Mouse (Mus musculus) embryo, embryonic 9.5 days (tissue): ENCODE measurements around the gene Klk4.

Source experiments
- DNase-seq: peaks from one replicate; pipeline ENCODE4 v3.0.0-alpha.2; 2017; ENCODE audit errors: extremely low spot score

Gene Klk4

GRCm38 (mm10) chr7:43880912-43881311 is at the start of gene Klk4:
TSS of gene Klk4 (plus strand) at chr7:43881160.
- DNase-seq, result no peak

- no peak for DNase-seq
Observed at GRCm38 (mm10) chr7:43841701-43842100, 39.3 kb upstream of the Klk4 start, which contains the start of gene Klk5. TSS of gene Klk5 (plus strand) at chr7:43841971.

GRCm38 (mm10) chr7:43843801-43844200 is 37.2 kb upstream of the Klk4 start:
- DNase-seq, result no peak

GRCm38 (mm10) chr7:43851616-43852015 is 29.3 kb upstream of the Klk4 start:
- no peak for DNase-seq

- no peak for DNase-seq
Observed at GRCm38 (mm10) chr7:43854642-43855380, 26.1 kb upstream of the Klk4 start.

- DNase-seq, result no peak
Observed at GRCm38 (mm10) chr7:43855709-43856108, 25.3 kb upstream of the Klk4 start.

GRCm38 (mm10) chr7:43856307-43856706 is 24.7 kb upstream of the Klk4 start:
- DNase-seq, result no peak

GRCm38 (mm10) chr7:43857501-43857900 is 23.5 kb upstream of the Klk4 start:
- DNase-seq, result no peak

GRCm38 (mm10) chr7:43860411-43860810 is 20.5 kb upstream of the Klk4 start:
- DNase-seq, result no peak

GRCm38 (mm10) chr7:43873237-43873636 is 7.7 kb upstream of the Klk4 start:
- DNase-seq, result peak; percentile 82

- no peak for DNase-seq
Observed at GRCm38 (mm10) chr7:43873674-43874073, 7.3 kb upstream of the Klk4 start.

- no peak for DNase-seq
Observed at GRCm38 (mm10) chr7:43874868-43875375, 6.0 kb upstream of the Klk4 start.

- no peak for DNase-seq
Observed at GRCm38 (mm10) chr7:43876444-43876843, 4.5 kb upstream of the Klk4 start.

- DNase-seq, result no peak
Observed at GRCm38 (mm10) chr7:43878281-43878680, 2.7 kb upstream of the Klk4 start.

- no peak for DNase-seq
Observed at GRCm38 (mm10) chr7:43882346-43882745, 1.4 kb downstream of the Klk4 start.

GRCm38 (mm10) chr7:43882811-43883210 is 1.9 kb downstream of the Klk4 start:
- no peak for DNase-seq

- peak; percentile 59 for DNase-seq
Observed at GRCm38 (mm10) chr7:43883547-43883946, 2.6 kb downstream of the Klk4 start.

- DNase-seq, result no peak
Observed at GRCm38 (mm10) chr7:43891365-43891764, 10.4 kb downstream of the Klk4 start.

GRCm38 (mm10) chr7:43891788-43892187 is 10.8 kb downstream of the Klk4 start:
- no peak for DNase-seq

GRCm38 (mm10) chr7:43894836-43895235 is 13.9 kb downstream of the Klk4 start:
- peak; percentile 82 for DNase-seq

GRCm38 (mm10) chr7:43914821-43915220 is 33.9 kb downstream of the Klk4 start:
- DNase-seq, result no peak

- DNase-seq, result no peak
Observed at GRCm38 (mm10) chr7:43918426-43918825, 37.5 kb downstream of the Klk4 start.

- DNase-seq, result no peak
Observed at GRCm38 (mm10) chr7:43918871-43919270, 37.9 kb downstream of the Klk4 start.
